Mouse (Mus musculus): Measurements from ENCODE around the gene Syt15. TPM values are rescaled to one million over a fixed set of nuclear protein-coding genes. Genes with fewer than 3 reads are reported as not detected.

Syt15 gene
- polyA plus RNA-seq (2015; fragmentation: Nextera tagmentation; extraction: Ambion mirVana), result 1.2 TPM in 2 replicates

DNA sequence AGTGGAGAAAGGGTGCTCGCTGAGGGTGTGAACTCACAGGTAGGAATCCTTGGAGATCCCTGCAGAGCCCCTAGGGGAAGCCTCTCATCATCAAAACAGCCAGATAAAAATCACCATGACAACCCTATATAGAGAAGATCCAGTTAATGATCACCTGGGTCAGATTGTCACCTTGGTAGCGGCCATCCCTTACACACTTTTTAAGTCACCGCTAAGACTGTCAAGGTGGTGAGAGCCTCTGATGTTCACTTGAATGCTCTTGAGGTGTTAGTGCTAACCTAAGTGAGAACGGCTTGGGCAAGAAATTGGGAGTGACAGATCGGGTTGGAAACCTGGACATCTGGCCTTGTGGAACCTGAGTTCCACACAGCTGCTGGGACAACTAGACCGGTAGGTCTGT lies at the start of gene Syt15:
Syt15 (plus strand) TSS at position 301 of the 400 bp plus-strand sequence.
- 74% methylated on average over 6 of the region's 6 CpGs for WGBS
- Histone ChIP-seq H3K9ac (no peak within 1 kb of the TSS), H3K27me3 (peaks cover 30% of the 10 kb centered on the region), H3K4me1 (peaks cover 5% of the 10 kb centered on the region), H3K4me2 (replicated peaks) (peak within 1 kb of the TSS; percentile 54), H3K36me3 (no peaks in the 10 kb centered on the region), H3K4me3 (replicated peaks) (peak within 1 kb of the TSS; percentile 29), H3K27ac (replicated peaks) (no peak within 1 kb of the TSS), H3K9me3 (replicated peaks) (no peaks in the 10 kb centered on the region)
- no peak for ATAC-seq (ENCODE audit: insufficient number of reproducible peaks, low FRiP score, low TSS enrichment, low read depth)

DNA sequence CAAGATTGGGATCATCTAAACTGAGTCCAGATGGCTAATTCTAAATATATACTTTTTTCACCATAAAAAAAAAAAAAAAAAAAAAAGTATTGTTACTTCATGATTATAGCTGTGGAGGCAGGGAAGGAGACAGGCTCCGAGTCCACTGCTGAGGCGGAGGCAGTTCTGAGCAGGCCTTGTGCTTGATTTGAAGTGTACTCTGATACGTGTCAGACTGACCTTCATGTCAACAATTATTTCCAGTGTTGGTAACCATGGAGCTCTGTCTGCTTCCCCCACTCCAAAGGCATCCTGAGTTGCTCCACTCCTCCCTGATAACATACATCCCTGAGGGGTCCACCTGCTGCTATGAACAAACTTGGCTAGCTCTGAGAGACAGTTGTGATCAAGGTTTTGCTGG lies 48.3 kb upstream of the Syt15 start:
- no peaks in the 10 kb centered on the region for H3K4me1 ChIP-seq
- H3K27ac ChIP-seq (replicated peaks), result no peak overlapping the region
- 80% methylated on average over 3 of the region's 3 CpGs for WGBS
- H3K4me3 ChIP-seq (replicated peaks), result no peak overlapping the region
- no peak overlapping the region for H3K9ac ChIP-seq
- no peak overlapping the region for H3K4me2 ChIP-seq (replicated peaks)
- ATAC-seq (ENCODE audit: insufficient number of reproducible peaks, low FRiP score, low TSS enrichment, low read depth), result no peak
- H3K36me3 ChIP-seq, result no peaks in the 10 kb centered on the region
- H3K9me3 ChIP-seq (replicated peaks), result no peaks in the 10 kb centered on the region
- H3K27me3 ChIP-seq, result no peaks in the 10 kb centered on the region

DNA sequence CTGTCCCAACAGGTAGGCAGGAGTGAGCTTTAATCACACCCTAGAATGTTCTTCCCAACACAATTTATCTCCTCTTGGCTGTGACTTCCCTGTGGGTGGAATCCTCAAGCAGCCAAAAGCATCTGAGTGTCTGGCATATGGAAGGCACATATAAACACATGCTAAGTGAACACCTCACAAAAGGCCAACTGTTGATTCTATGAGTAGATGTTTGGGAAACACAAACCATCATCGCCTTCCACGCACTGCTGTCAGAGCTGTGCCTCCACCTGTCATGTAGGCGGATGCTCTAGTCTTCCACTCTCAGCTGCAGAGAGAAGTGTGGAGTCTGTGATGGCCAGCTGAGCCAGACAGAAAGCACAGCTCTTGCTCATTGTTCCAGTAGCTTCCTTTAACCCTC lies 40.0 kb upstream of the Syt15 start:
- Histone ChIP-seq H3K27ac (replicated peaks) (no peak overlapping the region), H3K9ac (no peak overlapping the region), H3K4me3 (replicated peaks) (no peak overlapping the region), H3K4me1 (no peaks in the 10 kb centered on the region), H3K27me3 (no peaks in the 10 kb centered on the region), H3K36me3 (no peaks in the 10 kb centered on the region), H3K4me2 (replicated peaks) (no peak overlapping the region), H3K9me3 (replicated peaks) (no peaks in the 10 kb centered on the region)
- no peak for ATAC-seq (ENCODE audit: insufficient number of reproducible peaks, low FRiP score, low TSS enrichment, low read depth)
- WGBS, result 86% methylated on average over 3 of the region's 3 CpGs

DNA sequence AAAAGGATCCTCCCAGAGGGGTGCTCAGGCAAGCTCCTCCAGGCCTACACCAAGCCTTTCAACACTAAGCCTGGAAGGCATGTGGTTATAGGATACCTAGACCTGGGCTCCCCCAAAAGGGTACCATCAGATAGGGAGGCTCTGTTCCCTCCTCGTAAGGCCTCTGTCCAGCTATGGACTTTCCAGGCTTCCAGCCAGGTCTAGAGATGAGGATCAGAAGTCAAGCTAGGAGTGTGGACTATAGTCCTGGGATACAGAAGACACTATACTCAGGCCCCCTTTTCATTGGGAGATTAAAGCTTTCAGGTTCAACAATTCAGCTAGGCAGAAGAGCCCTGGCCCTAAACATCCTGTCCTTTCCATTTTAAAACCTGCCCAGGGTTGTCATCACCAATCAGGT lies 36.3 kb upstream of the Syt15 start:
- H3K36me3 ChIP-seq, result no peaks in the 10 kb centered on the region
- no peak overlapping the region for H3K9ac ChIP-seq
- no peak overlapping the region for H3K4me2 ChIP-seq (replicated peaks)
- ATAC-seq (ENCODE audit: insufficient number of reproducible peaks, low FRiP score, low TSS enrichment, low read depth), result no peak
- no peak overlapping the region for H3K4me3 ChIP-seq (replicated peaks)
- H3K27me3 ChIP-seq, result no peaks in the 10 kb centered on the region
- H3K9me3 ChIP-seq (replicated peaks), result no peaks in the 10 kb centered on the region
- 81% methylated on average over 1 of the region's 1 CpGs for WGBS
- H3K4me1 ChIP-seq, result no peaks in the 10 kb centered on the region
- H3K27ac ChIP-seq (replicated peaks), result no peak overlapping the region

DNA sequence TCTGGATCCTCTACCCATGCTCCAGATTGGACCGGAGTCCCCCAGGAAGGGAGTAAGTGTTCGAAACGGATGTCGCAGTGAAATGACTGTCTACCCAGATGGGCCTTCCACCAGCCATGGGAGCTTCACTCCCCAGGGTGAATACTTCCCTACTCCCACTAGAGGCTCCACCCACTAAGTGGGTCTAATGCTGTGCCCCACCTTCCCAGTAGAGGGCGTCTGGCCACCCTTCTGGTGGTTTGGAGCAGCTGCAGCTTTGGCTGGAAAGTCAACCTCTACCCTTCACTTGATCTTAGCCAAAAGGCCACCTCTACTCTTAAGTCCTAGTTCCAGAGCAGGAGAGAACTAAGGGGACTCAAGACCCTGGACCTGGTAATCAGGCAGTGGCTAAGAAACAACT lies 30.8 kb upstream of the Syt15 start:
- Histone ChIP-seq H3K9me3 (replicated peaks) (no peaks in the 10 kb centered on the region), H3K4me3 (replicated peaks) (no peak overlapping the region), H3K4me2 (replicated peaks) (no peak overlapping the region), H3K9ac (no peak overlapping the region), H3K4me1 (no peaks in the 10 kb centered on the region), H3K27me3 (no peaks in the 10 kb centered on the region), H3K36me3 (no peaks in the 10 kb centered on the region), H3K27ac (replicated peaks) (no peak overlapping the region)
- WGBS, result 68% methylated on average over 5 of the region's 5 CpGs
- no peak for ATAC-seq (ENCODE audit: insufficient number of reproducible peaks, low FRiP score, low TSS enrichment, low read depth)

DNA sequence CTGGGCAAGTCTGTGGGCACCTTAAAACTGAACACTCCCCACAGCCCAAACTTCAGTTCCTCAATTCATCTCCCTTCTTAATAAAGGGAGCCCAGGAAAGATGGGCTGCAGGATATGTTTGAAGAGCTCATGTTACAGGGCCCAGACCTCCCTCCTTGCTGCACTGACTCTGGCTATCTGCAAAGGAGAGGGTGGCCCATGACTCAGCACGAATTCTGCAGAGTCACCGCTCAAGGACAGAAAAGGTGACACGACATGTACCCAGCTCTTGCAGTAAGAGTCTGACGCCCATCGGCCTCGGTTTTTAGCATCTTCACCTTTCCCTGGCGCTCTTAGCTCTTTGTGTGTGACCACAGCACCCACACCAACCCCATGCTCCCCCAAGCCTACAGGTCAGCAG lies 29.0 kb upstream of the Syt15 start:
- H3K4me1 ChIP-seq, result no peaks in the 10 kb centered on the region
- WGBS, result 78% methylated on average over 7 of the region's 7 CpGs
- 0 out of 2 replicates have a peak, but pooled peaks cover 7% of the 10 kb centered on the region for H3K36me3 ChIP-seq
- no peak overlapping the region for H3K27ac ChIP-seq (replicated peaks)
- H3K9me3 ChIP-seq (replicated peaks), result no peaks in the 10 kb centered on the region
- H3K27me3 ChIP-seq, result no peaks in the 10 kb centered on the region
- no peak overlapping the region for H3K4me3 ChIP-seq (replicated peaks)
- no peak for ATAC-seq (ENCODE audit: insufficient number of reproducible peaks, low FRiP score, low TSS enrichment, low read depth)
- H3K9ac ChIP-seq, result no peak overlapping the region
- H3K4me2 ChIP-seq (replicated peaks), result no peak overlapping the region

DNA sequence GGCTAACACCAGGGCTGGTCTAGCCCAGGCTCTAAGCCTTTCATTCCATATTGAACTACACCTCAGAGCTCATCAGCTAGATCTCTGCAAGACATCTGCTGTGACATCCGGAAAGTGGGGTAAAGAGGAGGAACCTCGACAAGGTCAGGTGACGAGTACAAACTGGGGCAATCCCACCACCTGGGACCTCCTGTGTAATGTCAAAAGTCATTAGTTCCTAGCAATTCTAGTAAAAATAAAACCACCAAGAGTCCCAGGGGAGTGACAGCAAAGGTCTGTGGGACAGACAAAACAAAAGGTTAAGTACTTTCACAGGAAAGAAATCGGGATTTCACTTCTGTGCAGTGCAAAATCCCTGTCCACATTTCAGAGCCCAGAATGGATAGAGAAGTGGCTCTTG lies 25.5 kb upstream of the Syt15 start:
- Histone ChIP-seq H3K36me3 (0 out of 2 replicates have a peak, but pooled peaks cover 7% of the 10 kb centered on the region), H3K9me3 (replicated peaks) (no peaks in the 10 kb centered on the region), H3K9ac (no peak overlapping the region), H3K4me2 (replicated peaks) (no peak overlapping the region), H3K27me3 (no peaks in the 10 kb centered on the region), H3K27ac (replicated peaks) (no peak overlapping the region), H3K4me3 (replicated peaks) (no peak overlapping the region), H3K4me1 (peaks cover 14% of the 10 kb centered on the region; the same call in 1 of the 2 replicates)
- ATAC-seq (ENCODE audit: insufficient number of reproducible peaks, low FRiP score, low TSS enrichment, low read depth), result no peak
- WGBS, result 76% methylated on average over 4 of the region's 4 CpGs

DNA sequence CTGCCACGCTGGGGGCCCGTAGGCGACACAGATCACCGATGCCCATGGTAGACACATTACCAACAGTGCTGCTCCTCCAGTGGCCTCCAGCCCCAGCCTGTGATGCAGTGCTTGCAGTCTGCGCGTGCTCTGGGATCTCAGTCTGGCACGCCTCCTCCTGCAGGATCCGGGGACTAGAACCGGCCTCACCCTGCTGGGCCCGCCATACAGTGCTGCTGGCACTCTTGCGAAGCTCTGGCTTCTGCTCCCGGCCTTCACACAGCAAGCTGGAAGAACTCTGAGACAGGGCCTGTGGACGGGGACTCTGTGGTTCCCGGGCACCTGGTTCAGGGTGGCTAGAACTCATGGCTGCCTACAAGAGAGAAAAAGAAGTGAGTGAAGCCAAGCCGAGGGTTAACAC lies 23.9 kb upstream of the Syt15 start:
- H3K27me3 ChIP-seq, result no peaks in the 10 kb centered on the region
- 84% methylated on average over 15 of the region's 15 CpGs for WGBS
- no peak overlapping the region for H3K9ac ChIP-seq
- no peaks in the 10 kb centered on the region for H3K9me3 ChIP-seq (replicated peaks)
- no peak overlapping the region for H3K27ac ChIP-seq (replicated peaks)
- H3K36me3 ChIP-seq, result 0 out of 2 replicates have a peak, but pooled peaks cover 7% of the 10 kb centered on the region
- H3K4me1 ChIP-seq, result peaks cover 14% of the 10 kb centered on the region; the same call in 1 of the 2 replicates
- no peak overlapping the region for H3K4me2 ChIP-seq (replicated peaks)
- ATAC-seq (ENCODE audit: insufficient number of reproducible peaks, low FRiP score, low TSS enrichment, low read depth), result no peak
- no peak overlapping the region for H3K4me3 ChIP-seq (replicated peaks)

DNA sequence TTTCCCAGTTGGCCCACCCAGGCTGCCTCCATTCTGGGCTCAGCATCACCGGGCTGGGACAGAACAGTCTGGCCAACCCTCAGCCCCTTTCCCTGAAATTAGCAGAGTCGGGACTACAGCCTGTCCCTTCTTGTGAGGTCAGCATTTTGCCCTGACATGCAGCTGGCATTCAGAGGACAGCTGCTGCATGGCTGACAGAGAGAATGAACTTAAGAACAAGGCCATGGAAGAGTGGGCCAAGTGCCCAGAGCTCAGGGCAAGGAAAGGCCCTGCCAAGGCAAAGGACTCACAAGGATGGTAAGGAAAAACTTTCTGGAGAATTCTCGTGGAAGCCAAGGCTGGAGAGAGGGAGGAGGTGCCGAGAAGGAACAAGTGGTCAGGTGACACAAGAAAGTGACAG lies 22.7 kb upstream of the Syt15 start:
- 27% methylated on average over 4 of the region's 4 CpGs for WGBS
- no peak overlapping the region; the same call in 1 of the 2 replicates for H3K9ac ChIP-seq

DNA sequence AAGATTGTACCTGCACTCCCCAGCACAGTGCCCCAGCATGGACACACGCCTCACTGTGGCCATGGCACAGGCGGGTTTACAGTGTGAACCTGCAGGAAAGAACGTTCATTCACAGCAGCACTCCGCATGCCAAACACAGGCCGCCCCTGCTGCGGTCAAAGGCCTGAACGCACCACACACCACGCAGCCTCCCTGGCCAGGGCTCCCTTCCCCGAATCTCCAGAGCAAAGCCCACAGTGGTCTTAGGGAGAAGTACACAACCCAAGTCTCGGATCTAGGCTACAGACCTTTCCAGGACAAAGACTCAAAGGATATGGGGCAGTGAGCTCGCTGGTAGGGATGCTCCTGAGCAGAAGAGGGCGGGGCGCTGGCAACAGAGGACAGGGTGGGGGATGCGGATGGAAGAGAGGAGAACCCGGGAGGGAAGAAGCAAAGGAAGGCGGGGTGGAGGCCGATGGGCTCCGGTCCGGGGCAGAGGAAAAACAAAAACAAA lies 18.6 kb upstream of the Syt15 start:
- WGBS, result 4% methylated on average over 19 of the region's 19 CpGs
- Histone ChIP-seq H3K9me3 (replicated peaks) (no peaks in the 10 kb centered on the region), H3K4me1 (peaks cover 18% of the 10 kb centered on the region; the same call in 1 of the 2 replicates), H3K36me3 (no peaks in the 10 kb centered on the region), H3K9ac (peak overlapping the region; percentile 52), H3K4me2 (replicated peaks) (peak overlapping the region; percentile 96), H3K27me3 (peaks cover 5% of the 10 kb centered on the region; the same call in 1 of the 2 replicates), H3K4me3 (replicated peaks) (peak overlapping the region; percentile 76), H3K27ac (replicated peaks) (no peak overlapping the region; the same call in 1 of the 2 replicates)
- peak; percentile 47; the same call in 1 of the 2 replicates for ATAC-seq (ENCODE audit: insufficient number of reproducible peaks, low FRiP score, low TSS enrichment, low read depth)

More for the DNA sequence above, 22.7 kb upstream of the Syt15 start:
- no peaks in the 10 kb centered on the region for H3K9me3 ChIP-seq (replicated peaks)
- H3K27ac ChIP-seq (replicated peaks), result peak overlapping the region; percentile 66
- no peaks in the 10 kb centered on the region for H3K27me3 ChIP-seq
- no peak overlapping the region for H3K4me3 ChIP-seq (replicated peaks)
- H3K4me1 ChIP-seq, result peaks cover 18% of the 10 kb centered on the region; the same call in 1 of the 2 replicates
- H3K4me2 ChIP-seq (replicated peaks), result no peak overlapping the region
- ATAC-seq (ENCODE audit: insufficient number of reproducible peaks, low FRiP score, low TSS enrichment, low read depth), result 0 out of 2 replicates have a peak, but pooled peaks have one; percentile 12
- 0 out of 2 replicates have a peak, but pooled peaks cover 7% of the 10 kb centered on the region for H3K36me3 ChIP-seq

DNA sequence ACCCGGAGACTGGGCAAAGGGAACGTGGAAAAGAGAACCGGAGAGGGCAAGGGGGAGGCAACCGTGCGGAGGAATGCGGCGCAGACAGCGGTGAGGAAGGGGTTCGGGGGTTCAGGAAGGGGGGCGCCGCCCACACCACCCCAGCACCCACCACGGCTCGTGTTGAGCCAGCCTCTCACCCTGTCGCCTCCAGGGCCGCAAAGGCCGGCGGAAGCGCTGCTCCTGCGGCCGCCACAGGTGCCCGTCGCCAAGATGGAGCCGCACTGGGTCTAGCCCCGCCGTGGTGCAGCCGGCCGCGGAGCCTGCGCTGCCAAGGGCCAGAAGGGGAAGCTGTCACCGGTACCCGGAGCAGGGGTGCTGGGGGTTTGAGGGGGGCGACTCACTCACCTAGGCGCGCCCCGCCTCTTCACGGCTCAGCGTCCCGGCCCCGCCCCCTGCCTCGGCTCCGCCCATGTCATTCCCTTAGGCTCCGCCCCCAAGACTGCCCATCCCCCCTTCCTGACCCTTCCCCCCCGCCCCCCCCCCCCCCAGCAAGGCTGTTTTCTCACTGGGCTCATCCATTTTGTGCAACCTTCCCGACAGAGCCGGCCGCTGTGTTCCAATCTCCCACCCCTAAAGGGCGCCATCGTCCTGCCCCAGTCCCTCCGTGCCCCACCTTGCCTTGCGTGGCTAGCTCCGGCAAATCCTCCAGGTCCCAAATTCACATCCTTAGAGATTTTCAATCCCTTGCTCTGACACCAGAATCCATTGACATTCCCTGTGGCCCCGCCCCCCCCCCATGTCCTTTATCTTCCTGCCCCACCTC lies 18.0 kb upstream of the Syt15 start, which contains the start of gene Gprin2:
Gprin2 (minus strand) TSS at position 423 of the 805 bp plus-strand sequence.
- peak; percentile 32; the same call in 1 of the 2 replicates for ATAC-seq (ENCODE audit: insufficient number of reproducible peaks, low FRiP score, low TSS enrichment, low read depth)
- peak within 1 kb of the TSS; percentile 76 for H3K4me3 ChIP-seq (replicated peaks)
- WGBS, result 4% methylated on average over 36 of the region's 52 CpGs
- peak within 1 kb of the TSS; percentile 52 for H3K9ac ChIP-seq
- peak within 1 kb of the TSS; percentile 48; the same call in 1 of the 2 replicates for H3K27ac ChIP-seq (replicated peaks)
- peak within 1 kb of the TSS; percentile 96 for H3K4me2 ChIP-seq (replicated peaks)
- peaks cover 5% of the 10 kb centered on the region; the same call in 1 of the 2 replicates for H3K27me3 ChIP-seq
- H3K36me3 ChIP-seq, result no peaks in the 10 kb centered on the region
- H3K9me3 ChIP-seq (replicated peaks), result no peaks in the 10 kb centered on the region
- peaks cover 12% of the 10 kb centered on the region; the same call in 1 of the 2 replicates for H3K4me1 ChIP-seq

Data from embryonic facial prominence, embryonic 15.5 days (tissue).